Mouse (Mus musculus) adrenal gland, postnatal 0 days (tissue): Measurements from ENCODE around the gene Them7. TPM values are rescaled to one million over a fixed set of nuclear protein-coding genes. Genes with fewer than 3 reads are reported as not detected.

Experiments used
- polyA plus RNA-seq: library from polyadenylated mRNA; unstranded; fragments of >200 nt; fragmentation: Nextera tagmentation; extraction: Ambion mirVana; gene quantifications from 2 replicates; pipeline ENCODE4 v1.2.1, GENCODE M21; 2015

The Them7 gene
- polyA plus RNA-seq: 0.54 and 0.65 TPM in 2 replicates

DNA sequence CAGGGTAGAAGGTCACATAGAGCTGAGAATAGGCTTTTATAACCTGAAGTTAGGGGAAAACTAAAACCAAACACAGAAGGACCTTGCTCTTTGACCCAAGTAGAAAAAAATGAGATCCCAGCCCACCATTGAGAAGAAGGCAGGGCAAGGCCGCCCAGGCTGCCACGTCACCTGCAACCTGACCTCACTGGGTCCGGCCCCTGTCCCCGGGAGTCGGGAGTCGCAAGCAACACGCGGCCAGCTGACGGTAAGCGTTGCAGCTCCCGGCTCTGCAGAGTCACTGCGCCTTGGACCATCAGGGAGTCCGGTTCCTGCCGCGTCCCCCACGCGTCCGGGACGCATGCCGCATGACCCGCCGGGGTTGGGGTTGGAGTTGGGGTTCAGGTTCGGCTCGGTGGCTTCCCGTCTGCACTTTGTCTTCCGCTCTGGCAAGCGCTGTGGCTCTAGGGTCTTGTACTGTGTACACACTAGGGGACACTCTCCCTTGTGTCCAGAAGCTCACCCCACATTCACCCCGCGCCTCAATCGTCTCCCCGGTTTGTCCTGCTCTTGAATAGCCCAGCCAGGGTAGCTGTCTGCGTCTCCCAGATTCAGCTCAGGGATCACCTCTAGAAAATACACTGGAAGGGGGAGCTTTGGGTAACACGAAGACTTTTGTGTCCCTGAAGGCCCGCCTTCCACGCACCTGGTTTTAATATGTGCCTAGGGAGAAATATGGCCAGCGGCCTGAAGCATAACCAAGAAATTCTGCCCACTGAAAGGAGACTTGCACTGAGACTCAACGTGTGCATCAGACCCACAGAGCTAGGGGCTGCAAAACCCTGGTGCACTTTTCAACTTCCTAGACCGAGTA, at the start of gene Them7:
Them7 (plus strand) TSS at position 187 of the 853 bp plus-strand sequence.

DNA sequence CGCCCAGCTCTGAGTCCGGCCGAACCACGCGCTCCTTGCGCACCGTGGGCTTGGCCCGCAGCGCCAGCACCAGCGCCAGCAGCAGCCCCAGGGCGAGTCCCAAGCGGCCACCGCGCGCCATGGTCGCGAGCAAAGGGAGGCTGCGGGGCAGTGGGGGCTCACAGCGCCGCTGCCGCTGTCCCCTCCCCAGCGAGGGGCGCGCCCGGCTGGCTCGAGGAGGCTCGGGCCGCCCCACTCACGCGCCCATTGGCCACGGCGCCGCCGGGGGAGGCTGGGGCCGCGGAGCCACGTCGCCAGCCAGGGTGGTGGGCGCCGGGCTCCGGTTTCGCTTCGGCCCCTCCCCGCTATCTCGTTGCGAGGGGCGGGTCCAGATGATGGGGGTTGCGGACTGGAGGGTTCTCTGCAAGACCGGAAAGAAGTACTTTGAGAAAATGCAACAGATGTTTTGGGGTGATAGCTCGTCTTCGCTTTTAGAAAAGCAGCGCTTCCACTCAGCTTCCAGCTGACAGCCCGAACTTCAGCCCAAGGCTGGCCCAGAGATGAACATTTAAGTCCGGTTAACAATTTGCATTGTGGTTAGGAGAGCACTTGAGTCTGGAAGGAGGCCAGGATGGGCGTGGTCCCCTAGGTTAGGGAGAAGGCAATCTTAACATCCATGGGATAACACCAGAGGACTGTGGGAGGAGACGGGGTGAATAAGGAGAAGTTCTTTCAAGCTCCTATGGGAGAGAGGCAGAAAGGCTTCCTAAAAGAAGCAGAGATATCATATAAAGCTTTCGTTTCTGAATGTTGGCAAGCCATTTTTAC, 175.2 kb downstream of the Them7 start, which contains the start of gene Rcn1:
Rcn1 (minus strand) TSS at position 235 of the 807 bp plus-strand sequence.

Other genes with a start within 250 kb of the Them7 start
- gene Eif3m, start 207.2 kb upstream of the Them7 start, polyA plus RNA-seq: 391 and 543 TPM in 2 replicates
- gene Gm11060, start 132.3 kb upstream of the Them7 start, polyA plus RNA-seq: not detected in 2 replicates
- 23.4 and 26.1 TPM in 2 replicates for gene Wt1, start 97.8 kb upstream of the Them7 start, polyA plus RNA-seq
- gene Rcn1, start 175.0 kb downstream of the Them7 start, polyA plus RNA-seq: 90.6 and 130 TPM in 2 replicates